Mouse (Mus musculus) ZHBTc4 (cell line): ENCODE data around the gene Dock4.

Experiments
- DNase-seq: peaks from one replicate; pipeline ENCODE4 v3.0.0-alpha.2; 2011; ENCODE audit warnings: low read depth, low spot score

The Dock4 gene

GRCm38 (mm10) chr12:40884976-40885375 is 439.2 kb downstream of the Dock4 start:
- DNase-seq: no peak

GRCm38 (mm10) chr12:40885377-40885776 is 439.6 kb downstream of the Dock4 start:
- DNase-seq: no peak

GRCm38 (mm10) chr12:40887496-40887895 is 441.7 kb downstream of the Dock4 start:
- DNase-seq: peak; percentile 54

GRCm38 (mm10) chr12:40888261-40888791 is 442.6 kb downstream of the Dock4 start:
- DNase-seq: peak; percentile 82

GRCm38 (mm10) chr12:40888829-40889228 is 443.1 kb downstream of the Dock4 start:
- peak; percentile 67 for DNase-seq

GRCm38 (mm10) chr12:40889534-40889933 is 443.8 kb downstream of the Dock4 start:
- no peak for DNase-seq

- DNase-seq: no peak
These were observed 445.4 kb downstream of the Dock4 start for GRCm38 (mm10) chr12:40891168-40891567.

GRCm38 (mm10) chr12:40893741-40894140 is 448.0 kb downstream of the Dock4 start:
- peak; percentile 64 for DNase-seq

GRCm38 (mm10) chr12:40894695-40895094 is 448.9 kb downstream of the Dock4 start:
- DNase-seq: no peak
